Comparison of ENCODE assay signal across 8 mouse cellular contexts in genomic region chr11:90369115-90369514, GRCm38 (mm10). TPM values are rescaled to one million over a fixed set of nuclear protein-coding genes. Genes with fewer than 3 reads are reported as not detected.
A peak's percentile ranks its signal among the peaks of the same experiment; 100 is the strongest.
DNase-seq lines count a peak whose midpoint lies in the region; ATAC-seq and TF ChIP-seq lines count a peak whose summit lies in the region.

No protein-coding gene starts in this region.

- no peak for TF ChIP-seq POLR2A in lung, adult 2 months (IDR thresholded peaks at IDR 0.05; ENCODE audit: borderline replicate concordance, extremely low read depth, low read depth, low read length)

- no peak for TF ChIP-seq EP300 in stomach, postnatal 0 days (optimal IDR thresholded peaks at IDR 0.05)

- no peak for DNase-seq in lung, adult 2 months
- DNase-seq in lung, adult 18-20 months: no peak
- peak; percentile 87 for DNase-seq in lung, embryonic 14.5 days
- no peak for DNase-seq in stomach, postnatal 0 days (ENCODE audit: low spot score)
- DNase-seq in cerebellum, adult 9-10 months: no peak

- peak overlapping the region; percentile 79 for H3K27ac ChIP-seq in hindbrain, embryonic 12.5 days
- peak overlapping the region; percentile 95 for H3K27ac ChIP-seq in lung, embryonic 14.5 days (ENCODE audit: low read depth)
- H3K27ac ChIP-seq in stomach, postnatal 0 days (replicated peaks): peak overlapping the region; percentile 94

- TF ChIP-seq CTCF in lung, adult 2 months (IDR thresholded peaks at IDR 0.05; ENCODE audit: insufficient read depth, low read length): no peak
- no peak for TF ChIP-seq CTCF in lung, embryonic 14.5 days (IDR thresholded peaks at IDR 0.05; ENCODE audit: low read depth)
- no peak for TF ChIP-seq CTCF in stomach, postnatal 0 days (IDR thresholded peaks at IDR 0.05; ENCODE audit: low read depth)

- ATAC-seq in hindbrain, embryonic 12.5 days (ENCODE audit: low FRiP score): no peak
- ATAC-seq in lung, embryonic 14.5 days (ENCODE audit: insufficient read depth): peak; percentile 60
- no peak for ATAC-seq in stomach, postnatal 0 days (ENCODE audit: low FRiP score, low TSS enrichment)
- ATAC-seq in megakaryocyte, adult 5-6 weeks (ENCODE audit: poor library complexity, severe bottlenecking): no peak
- ATAC-seq in erythroblast, adult 5-6 weeks (replicated peaks; ENCODE audit: low FRiP score, poor library complexity, severe bottlenecking): no peak

- H3K4me2 ChIP-seq in hindbrain, embryonic 12.5 days (replicated peaks): 0 out of 2 replicates have a peak overlapping the region, but pooled peaks have one; percentile 19
- H3K4me2 ChIP-seq in lung, embryonic 14.5 days: peak overlapping the region; percentile 45
- H3K4me2 ChIP-seq in stomach, postnatal 0 days (replicated peaks; ENCODE audit: low read depth): peak overlapping the region; percentile 35; the same call in 1 of the 2 replicates

- no peaks in the 10 kb centered on the region for H3K27me3 ChIP-seq in hindbrain, embryonic 12.5 days
- no peaks in the 10 kb centered on the region for H3K27me3 ChIP-seq in lung, embryonic 14.5 days (ENCODE audit: insufficient read depth, low read length)
- no peaks in the 10 kb centered on the region for H3K27me3 ChIP-seq in stomach, postnatal 0 days (ENCODE audit: control insufficient read depth, insufficient read depth, low read length)

- H3K36me3 ChIP-seq in hindbrain, embryonic 12.5 days: no peaks in the 10 kb centered on the region
- H3K36me3 ChIP-seq in lung, embryonic 14.5 days (ENCODE audit: insufficient read depth): no peaks in the 10 kb centered on the region
- H3K36me3 ChIP-seq in stomach, postnatal 0 days (ENCODE audit: control insufficient read depth, insufficient read depth, low read length): no peaks in the 10 kb centered on the region

- peaks cover 29% of the 10 kb centered on the region for H3K4me1 ChIP-seq in lung, adult 2 months (ENCODE audit: control insufficient read depth, insufficient read depth, low read length)
- peaks cover 31% of the 10 kb centered on the region for H3K4me1 ChIP-seq in hindbrain, embryonic 12.5 days
- H3K4me1 ChIP-seq in lung, embryonic 14.5 days (ENCODE audit: insufficient read depth): peaks cover 42% of the 10 kb centered on the region
- H3K4me1 ChIP-seq in stomach, postnatal 0 days (replicated peaks; ENCODE audit: control insufficient read depth, insufficient read depth): peaks cover 14% of the 10 kb centered on the region

- H3K4me3 ChIP-seq in lung, adult 2 months (replicated peaks; ENCODE audit: extremely low read depth, low read depth, low read length): peak overlapping the region; percentile 26
- H3K4me3 ChIP-seq in hindbrain, embryonic 12.5 days: no peak overlapping the region
- no peak overlapping the region for H3K4me3 ChIP-seq in lung, embryonic 14.5 days (ENCODE audit: low read depth, low read length)
- H3K4me3 ChIP-seq in stomach, postnatal 0 days (ENCODE audit: low read depth, low read length): no peak overlapping the region

- H3K9ac ChIP-seq in hindbrain, embryonic 12.5 days: peak overlapping the region; percentile 8; the same call in 1 of the 2 replicates
- H3K9ac ChIP-seq in lung, embryonic 14.5 days: no peak overlapping the region
- no peak overlapping the region; the same call in 1 of the 2 replicates for H3K9ac ChIP-seq in stomach, postnatal 0 days (ENCODE audit: low read length)

- WGBS in lung, adult 2 months: 23% methylated on average over 7 of the region's 7 CpGs
- WGBS in hindbrain, embryonic 12.5 days: 37% methylated on average over 6 of the region's 7 CpGs
- 15% methylated on average over 7 of the region's 7 CpGs for WGBS in lung, embryonic 14.5 days
- 22% methylated on average over 6 of the region's 7 CpGs for WGBS in stomach, postnatal 0 days

- H3K9me3 ChIP-seq in hindbrain, embryonic 12.5 days (replicated peaks): no peaks in the 10 kb centered on the region
- H3K9me3 ChIP-seq in lung, embryonic 14.5 days (ENCODE audit: low read depth, low read length): no peaks in the 10 kb centered on the region
- no peaks in the 10 kb centered on the region for H3K9me3 ChIP-seq in stomach, postnatal 0 days (ENCODE audit: control insufficient read depth, low read length)

RNA-seq across cellular contexts. Expression of gene Hlf, which starts 21.6 kb away (rescaled TPM):
- 6.8 and 13.6 TPM in 2 replicates for polyA plus RNA-seq in lung, adult 2 months (2012; rRNA removed)
- polyA plus RNA-seq in hindbrain, embryonic 12.5 days (2016; fragmentation: Nextera tagmentation; extraction: Ambion mirVana): 3.2 and 4.9 TPM in 2 replicates
- polyA plus RNA-seq in lung, embryonic 14.5 days (2014; fragmentation: Nextera tagmentation; extraction: Ambion mirVana): 3.6 and 4.4 TPM in 2 replicates
- polyA plus RNA-seq in stomach, postnatal 0 days (2015; fragmentation: Nextera tagmentation; extraction: Ambion mirVana): 1.2 and 1.6 TPM in 2 replicates
- total RNA-seq in megakaryocyte, adult 5-6 weeks (2015): 0.22 and 0.73 TPM in 2 replicates
- 0.07 and 0.37 TPM in 2 replicates for total RNA-seq in megakaryocyte, adult 5-6 weeks (2017)
- total RNA-seq in erythroblast, adult 5-6 weeks (2015; ENCODE audit: low replicate concordance): 6.5 and 7.3 TPM in 2 replicates
- total RNA-seq in erythroblast, adult 5-6 weeks (2017; ENCODE audit: low replicate concordance): 2.4 and 2.9 TPM in 2 replicates
